Mouse (Mus musculus): Measurements from ENCODE around the gene Grap2. TPM values are rescaled to one million over a fixed set of nuclear protein-coding genes. Genes with fewer than 3 reads are reported as not detected.
"Not testable (repeated sequence)": the region's sequence is repeated elsewhere in the genome, so short reads cannot be mapped to it uniquely, and the experiment has no call there.

Grap2 gene
- total and polyA plus RNA-seq, 2 experiments = 0.46 to 0.66 TPM

GRCm38 (mm10) chr15:80574211-80575040, 2.0 kb downstream of the Grap2 start:
- no peak overlapping the region for H3K27ac ChIP-seq (replicated peaks; ENCODE audit: insufficient read depth, low read depth, low read length)
- peaks cover 6% of the 10 kb centered on the region; the same call in 1 of the 2 replicates for H3K27me3 ChIP-seq (ENCODE audit: control insufficient read depth, insufficient read depth, low read length)
- H3K9ac ChIP-seq (ENCODE audit: low read depth, low read length) = no peak overlapping the region
- no peaks in the 10 kb centered on the region for H3K79me2 ChIP-seq (ENCODE audit: control insufficient read depth, insufficient read depth, low read length)
- TF ChIP-seq CTCF (IDR thresholded peaks at IDR 0.05; ENCODE audit: low read depth, low read length) (no peak), POLR2A (IDR thresholded peaks at IDR 0.05; ENCODE audit: extremely low read depth, insufficient read depth, low read length) (no peak)
- DNase-seq (ENCODE audit: extremely low read depth, low read depth, low spot score) = no peak
- WGBS = 91% methylated on average over 17 of the region's 17 CpGs
- H3K36me3 ChIP-seq (ENCODE audit: control insufficient read depth, insufficient read depth, low read length) = no peaks in the 10 kb centered on the region
- H3K4me3 ChIP-seq (ENCODE audit: insufficient read depth, low read depth, low read length) = no peak overlapping the region
- H3K4me1 ChIP-seq (ENCODE audit: control insufficient read depth, insufficient read depth, low read length) = no peaks in the 10 kb centered on the region

DNA sequence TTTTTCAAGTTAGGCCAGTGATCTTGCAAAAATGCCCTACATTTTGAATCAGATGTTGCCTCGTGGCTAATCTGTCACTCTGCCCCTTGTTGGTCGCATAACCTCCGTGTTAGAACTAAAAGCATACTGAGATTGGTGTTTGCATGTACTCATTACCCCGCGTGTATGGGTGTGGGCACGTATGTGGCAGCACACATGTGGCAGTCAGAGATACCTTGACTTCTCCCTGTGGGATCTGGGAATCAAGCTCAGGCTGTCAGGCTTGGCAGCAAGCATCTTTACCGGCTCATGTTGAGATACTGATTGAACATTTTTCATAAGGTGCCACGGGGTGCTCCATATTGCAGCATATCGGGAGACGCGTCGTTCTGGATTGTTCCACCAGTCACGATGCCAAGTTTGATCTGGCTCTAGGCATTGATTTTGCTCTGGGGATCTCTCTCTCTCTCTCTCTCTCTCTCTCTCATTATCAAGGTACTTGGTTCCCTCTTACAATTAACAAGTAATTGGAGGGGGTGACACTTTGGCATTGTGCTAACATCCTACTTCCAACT, 3.5 kb downstream of the Grap2 start:
- H3K27me3 ChIP-seq (ENCODE audit: control insufficient read depth, insufficient read depth, low read length) = peaks cover 6% of the 10 kb centered on the region; the same call in 1 of the 2 replicates
- WGBS = 88% methylated on average over 13 of the region's 13 CpGs

DNA sequence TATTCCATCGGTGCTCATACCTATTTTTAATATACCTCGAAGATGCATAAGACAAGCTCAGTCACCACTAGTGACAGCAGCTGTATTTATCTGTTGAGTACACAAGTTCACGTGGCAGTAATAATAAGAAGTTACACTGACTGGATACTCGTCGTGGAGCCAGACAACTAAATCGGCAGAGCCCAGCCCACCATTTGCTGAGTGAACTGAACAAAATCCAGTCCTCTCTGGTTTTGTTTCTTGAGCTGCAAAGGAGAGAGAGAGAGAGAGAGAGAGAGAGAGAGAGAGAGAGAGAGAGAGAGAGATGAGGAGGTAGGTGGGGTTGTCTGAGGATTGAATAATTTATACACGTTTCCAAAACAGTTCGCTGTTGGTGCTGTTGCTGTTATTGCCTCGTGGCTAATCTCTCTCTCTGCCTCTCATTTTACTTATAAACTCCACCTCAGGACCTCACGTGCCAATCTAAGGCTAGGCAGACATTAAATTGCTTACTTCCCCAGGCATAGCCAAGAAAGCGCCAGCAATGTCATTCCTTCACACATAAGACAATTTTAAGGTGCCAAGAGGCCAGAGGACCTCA, 4.1 kb downstream of the Grap2 start:
- H3K79me2 ChIP-seq (ENCODE audit: control insufficient read depth, insufficient read depth, low read length) = no peaks in the 10 kb centered on the region
- no peaks in the 10 kb centered on the region for H3K36me3 ChIP-seq (ENCODE audit: control insufficient read depth, insufficient read depth, low read length)
- no peak overlapping the region for H3K4me3 ChIP-seq (ENCODE audit: insufficient read depth, low read depth, low read length)
- no peak for DNase-seq (ENCODE audit: extremely low read depth, low read depth, low spot score)
- no peak for TF ChIP-seq CTCF (IDR thresholded peaks at IDR 0.05; ENCODE audit: low read depth, low read length)
- TF ChIP-seq POLR2A (IDR thresholded peaks at IDR 0.05; ENCODE audit: extremely low read depth, insufficient read depth, low read length) = no peak
- H3K4me1 ChIP-seq (ENCODE audit: control insufficient read depth, insufficient read depth, low read length) = no peaks in the 10 kb centered on the region
- H3K27me3 ChIP-seq (ENCODE audit: control insufficient read depth, insufficient read depth, low read length) = peaks cover 6% of the 10 kb centered on the region; the same call in 1 of the 2 replicates
- no peak overlapping the region for H3K9ac ChIP-seq (ENCODE audit: low read depth, low read length)
- H3K27ac ChIP-seq (replicated peaks; ENCODE audit: insufficient read depth, low read depth, low read length) = no peak overlapping the region
- 77% methylated on average over 11 of the region's 11 CpGs for WGBS

More for the DNA sequence above, 3.5 kb downstream of the Grap2 start:
- Histone ChIP-seq H3K79me2 (ENCODE audit: control insufficient read depth, insufficient read depth, low read length) (no peaks in the 10 kb centered on the region), H3K27ac (replicated peaks; ENCODE audit: insufficient read depth, low read depth, low read length) (no peak overlapping the region), H3K4me1 (ENCODE audit: control insufficient read depth, insufficient read depth, low read length) (no peaks in the 10 kb centered on the region), H3K36me3 (ENCODE audit: control insufficient read depth, insufficient read depth, low read length) (no peaks in the 10 kb centered on the region), H3K4me3 (ENCODE audit: insufficient read depth, low read depth, low read length) (no peak overlapping the region), H3K9ac (ENCODE audit: low read depth, low read length) (no peak overlapping the region)
- DNase-seq (ENCODE audit: extremely low read depth, low read depth, low spot score) = no peak
- TF ChIP-seq POLR2A (IDR thresholded peaks at IDR 0.05; ENCODE audit: extremely low read depth, insufficient read depth, low read length) = no peak
- no peak for TF ChIP-seq CTCF (IDR thresholded peaks at IDR 0.05; ENCODE audit: low read depth, low read length)

- Histone ChIP-seq H3K4me1 (ENCODE audit: control insufficient read depth, insufficient read depth, low read length) (no peaks in the 10 kb centered on the region), H3K79me2 (ENCODE audit: control insufficient read depth, insufficient read depth, low read length) (no peaks in the 10 kb centered on the region), H3K4me3 (ENCODE audit: insufficient read depth, low read depth, low read length) (no peak overlapping the region), H3K27ac (replicated peaks; ENCODE audit: insufficient read depth, low read depth, low read length) (no peak overlapping the region), H3K36me3 (ENCODE audit: control insufficient read depth, insufficient read depth, low read length) (no peaks in the 10 kb centered on the region), H3K9ac (ENCODE audit: low read depth, low read length) (no peak overlapping the region), H3K27me3 (ENCODE audit: control insufficient read depth, insufficient read depth, low read length) (peaks cover 6% of the 10 kb centered on the region; the same call in 1 of the 2 replicates)
- WGBS = 38% methylated on average over 22 of the region's 22 CpGs
- TF ChIP-seq POLR2A (IDR thresholded peaks at IDR 0.05; ENCODE audit: extremely low read depth, insufficient read depth, low read length) = no peak
- TF ChIP-seq CTCF (IDR thresholded peaks at IDR 0.05; ENCODE audit: low read depth, low read length) = no peak
- DNase-seq (ENCODE audit: extremely low read depth, low read depth, low spot score) = no peak
These were observed 5.0 kb downstream of the Grap2 start for GRCm38 (mm10) chr15:80577166-80577960.

DNA sequence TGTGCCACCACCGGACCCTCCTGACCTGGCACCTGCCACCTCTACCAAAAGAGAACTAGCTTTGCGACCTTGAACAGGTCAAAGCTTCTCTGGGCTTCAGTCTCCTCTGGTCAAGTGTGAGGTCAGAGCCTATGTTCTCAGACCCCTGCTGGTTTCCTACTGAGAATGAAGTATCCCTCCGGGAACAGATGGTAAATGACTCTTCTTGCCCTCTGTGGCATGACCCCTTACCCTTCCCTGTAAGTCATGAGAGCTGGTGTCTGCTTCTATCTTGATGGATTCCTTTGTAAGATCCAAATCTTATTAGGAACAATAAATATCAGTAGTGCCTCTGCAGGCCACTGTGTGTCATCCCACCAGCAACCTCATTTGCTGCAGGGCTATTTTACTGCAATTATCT, 6.7 kb downstream of the Grap2 start:
- H3K79me2 ChIP-seq (ENCODE audit: control insufficient read depth, insufficient read depth, low read length) = no peaks in the 10 kb centered on the region
- H3K36me3 ChIP-seq (ENCODE audit: control insufficient read depth, insufficient read depth, low read length) = no peaks in the 10 kb centered on the region
- peaks cover 6% of the 10 kb centered on the region; the same call in 1 of the 2 replicates for H3K27me3 ChIP-seq (ENCODE audit: control insufficient read depth, insufficient read depth, low read length)
- H3K4me1 ChIP-seq (ENCODE audit: control insufficient read depth, insufficient read depth, low read length) = no peaks in the 10 kb centered on the region
- no peak overlapping the region for H3K4me3 ChIP-seq (ENCODE audit: insufficient read depth, low read depth, low read length)
- no peak overlapping the region for H3K9ac ChIP-seq (ENCODE audit: low read depth, low read length)
- WGBS = 74% methylated on average over 3 of the region's 3 CpGs
- TF ChIP-seq CTCF (IDR thresholded peaks at IDR 0.05; ENCODE audit: low read depth, low read length) (no peak), POLR2A (IDR thresholded peaks at IDR 0.05; ENCODE audit: extremely low read depth, insufficient read depth, low read length) (no peak)
- no peak for DNase-seq (ENCODE audit: extremely low read depth, low read depth, low spot score)
- no peak overlapping the region for H3K27ac ChIP-seq (replicated peaks; ENCODE audit: insufficient read depth, low read depth, low read length)

DNA sequence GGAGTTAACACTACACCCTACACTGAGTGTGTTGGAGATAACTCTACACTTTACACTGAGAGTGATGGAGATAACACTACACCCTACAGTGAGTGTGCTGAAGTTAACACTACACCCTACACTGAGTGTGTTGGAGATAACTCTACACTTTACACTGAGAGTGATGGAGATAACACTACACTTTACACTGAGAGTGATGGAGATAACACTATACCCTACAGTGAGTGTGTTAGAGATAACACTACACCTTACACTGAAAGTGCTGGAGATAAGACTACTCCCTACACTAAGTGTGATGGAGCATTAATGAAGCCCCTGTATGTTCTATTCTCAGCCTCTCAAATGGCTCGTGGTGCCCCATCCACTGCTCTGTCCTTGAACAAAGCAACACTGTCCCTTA, 8.2 kb downstream of the Grap2 start:
- H3K79me2 ChIP-seq (ENCODE audit: control insufficient read depth, insufficient read depth, low read length); H3K4me3 ChIP-seq (ENCODE audit: insufficient read depth, low read depth, low read length); H3K4me1 ChIP-seq (ENCODE audit: control insufficient read depth, insufficient read depth, low read length); H3K27me3 ChIP-seq (ENCODE audit: control insufficient read depth, insufficient read depth, low read length); H3K9ac ChIP-seq (ENCODE audit: low read depth, low read length); H3K27ac ChIP-seq (replicated peaks; ENCODE audit: insufficient read depth, low read depth, low read length); H3K36me3 ChIP-seq (ENCODE audit: control insufficient read depth, insufficient read depth, low read length); DNase-seq (ENCODE audit: extremely low read depth, low read depth, low spot score): not testable (repeated sequence)
- WGBS = 63% methylated on average over 1 of the region's 1 CpGs

Measured in liver, adult 2 months (tissue).